Mouse (Mus musculus) gastrocnemius, postnatal 14 days (tissue): Measurements from ENCODE around the gene Reln. TPM values are rescaled to one million over a fixed set of nuclear protein-coding genes. Genes with fewer than 3 reads are reported as not detected.

Experiments
- DNase-seq: peaks from one replicate; pipeline ENCODE4 v3.0.0; 2021; ENCODE audit warnings: mixed read lengths
- intact Hi-C: fragments of 180-260 bp; cut with DNase I; formaldehyde crosslinking; loops from one replicate; pipeline ENCODE4 v1.15.1; 2025; ENCODE audit warnings: low total_unique reads
- total RNA-seq, 2 experiments: library from RNA; stranded (reverse); gene quantifications; 2 replicates each; pipeline ENCODE4 v1.2.3; 2021

Gene Reln
- total RNA-seq, 2 experiments from 2014 or later, result 2.0 to 5.1 TPM

DNA sequence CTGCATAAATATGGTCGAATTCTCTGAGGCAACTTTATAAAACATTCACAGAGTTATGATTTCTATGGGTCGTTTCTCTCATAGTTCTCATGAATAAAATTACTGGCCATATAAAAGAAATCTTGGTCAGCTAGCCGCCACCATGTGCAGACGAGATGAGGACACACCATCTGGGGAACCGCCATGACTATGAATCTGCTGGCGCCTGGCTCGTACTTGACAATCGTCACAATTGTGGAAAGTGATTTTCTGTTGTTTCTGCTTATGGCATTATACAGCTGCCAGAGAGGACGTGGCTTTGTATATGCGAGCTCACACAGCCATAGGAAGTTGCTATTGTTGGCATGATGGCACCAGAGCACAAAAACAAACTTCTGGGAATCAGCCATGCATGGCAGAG, 31.5 kb downstream of the Reln start:
- DNase-seq, result no peak
- intact Hi-C loops, result no loop called here

DNA sequence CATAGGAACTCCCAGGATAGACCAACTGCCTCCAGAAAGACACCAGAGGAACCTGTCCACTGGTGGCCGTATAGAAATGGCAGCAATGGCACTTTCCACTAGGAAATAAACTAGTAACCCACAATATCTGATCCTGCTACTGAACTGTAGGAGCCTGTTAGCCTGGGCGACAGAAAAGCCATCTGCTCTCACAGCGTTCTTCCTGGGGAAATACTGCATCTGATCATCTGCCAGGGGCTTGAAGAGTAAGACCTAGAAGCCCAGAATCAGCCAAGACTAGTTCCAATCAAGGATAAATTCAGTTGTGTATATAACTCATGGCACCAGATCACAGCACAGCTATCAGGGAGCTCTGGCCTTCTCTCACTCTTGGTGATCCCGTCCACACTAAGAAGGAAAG, 33.5 kb downstream of the Reln start:
- DNase-seq, result no peak
- intact Hi-C loops, result no loop called here

DNA sequence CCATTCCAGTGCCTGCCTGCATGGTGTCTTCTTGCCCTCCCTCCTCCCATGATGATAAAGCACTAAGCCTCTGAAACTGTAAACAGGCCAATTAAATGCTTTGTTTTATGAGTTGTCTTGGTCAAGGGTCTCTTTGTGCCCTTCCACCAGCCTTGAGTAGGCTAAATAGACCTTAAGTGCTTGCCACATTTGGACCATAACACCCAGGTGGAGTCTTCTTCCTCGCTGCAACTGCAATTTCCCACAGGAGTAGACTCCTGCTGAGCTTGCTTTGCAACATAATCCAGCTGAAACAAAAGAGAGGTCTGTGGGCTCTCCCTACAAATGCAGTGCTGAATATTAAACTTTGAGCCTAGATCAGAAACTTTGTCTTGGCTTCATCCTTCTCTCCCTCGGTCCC, 35.5 kb downstream of the Reln start:
- no peak for DNase-seq
- intact Hi-C loops, result no loop called here

DNA sequence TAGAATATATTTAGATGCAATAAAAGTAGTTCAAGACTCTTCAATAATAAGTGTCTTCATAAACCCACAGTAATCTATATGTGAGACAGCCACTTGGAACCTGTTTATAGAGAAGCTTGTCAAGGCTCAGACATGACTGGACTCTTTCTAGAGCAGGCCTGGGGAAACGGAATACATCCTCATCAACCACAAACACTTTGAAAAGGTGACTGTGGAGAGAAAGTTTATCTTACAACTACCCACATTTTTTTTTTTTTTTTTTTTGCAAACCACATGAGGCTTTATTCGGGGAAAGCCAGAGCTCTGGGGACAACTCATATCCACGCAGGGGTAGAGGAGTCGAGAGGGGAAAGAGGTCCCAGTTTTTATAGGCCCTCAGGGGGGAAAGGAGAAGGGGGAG, 36.6 kb downstream of the Reln start:
- intact Hi-C loops, result no loop called here
- no peak for DNase-seq

DNA sequence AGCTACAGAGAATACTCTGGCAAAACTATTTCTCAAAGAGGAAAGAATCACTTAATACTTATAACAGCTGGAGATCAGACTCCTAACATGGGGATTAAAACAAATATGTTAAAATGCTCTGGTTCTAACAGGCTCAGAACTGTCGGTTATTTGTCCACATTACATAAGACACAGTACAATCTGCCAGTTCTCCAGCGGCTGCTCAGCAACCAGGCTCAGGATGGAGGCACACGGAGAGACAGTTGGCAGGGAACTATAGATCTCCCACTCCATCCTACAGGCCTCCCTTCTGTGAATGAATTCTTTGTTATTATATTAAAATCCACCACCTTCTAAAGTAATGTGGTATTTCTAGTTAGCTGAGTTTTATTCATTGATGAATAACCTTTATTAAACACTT, 37.4 kb downstream of the Reln start:
- intact Hi-C loops, result no loop called here
- DNase-seq, result no peak

DNA sequence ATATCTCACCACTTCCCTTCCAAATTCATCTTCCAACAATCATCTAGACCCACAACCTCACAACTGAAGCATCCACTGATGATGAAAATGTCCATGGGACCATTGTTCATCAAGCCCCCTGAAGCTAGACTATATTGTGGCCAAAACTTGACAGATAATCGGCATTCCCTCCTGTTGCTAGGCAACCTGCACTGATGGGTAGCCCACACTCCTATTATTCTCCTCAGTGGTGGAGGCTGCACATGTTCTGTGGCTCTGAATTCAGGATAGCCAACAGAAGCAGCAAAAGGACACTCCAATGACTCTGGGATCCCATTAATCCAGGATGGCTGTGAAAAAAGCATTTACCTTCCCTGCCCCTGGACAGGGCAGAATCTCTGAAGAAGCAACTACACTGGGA, 40.8 kb downstream of the Reln start:
- intact Hi-C loops, result no loop called here
- no peak for DNase-seq

DNA sequence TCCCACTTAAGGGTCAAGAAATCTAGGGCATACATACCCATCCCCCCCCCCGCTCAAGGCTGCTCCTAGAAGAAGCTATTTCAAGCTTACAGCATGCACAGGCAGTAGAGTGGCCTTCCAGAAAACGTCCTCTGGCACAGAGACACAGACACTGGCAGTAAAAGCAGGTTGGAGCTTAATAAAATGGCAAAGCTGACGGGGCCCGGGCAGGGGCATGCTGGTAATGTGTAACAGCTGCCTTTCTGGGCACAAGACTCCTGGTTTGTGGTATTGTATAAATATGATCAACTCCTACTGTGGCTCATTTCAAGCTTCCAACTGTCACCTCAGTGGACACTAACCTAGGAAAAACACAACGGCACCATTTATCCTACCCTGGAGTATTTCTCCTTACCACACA, 42.2 kb downstream of the Reln start:
- intact Hi-C loops, result no loop called here
- peak; percentile 46 for DNase-seq

DNA sequence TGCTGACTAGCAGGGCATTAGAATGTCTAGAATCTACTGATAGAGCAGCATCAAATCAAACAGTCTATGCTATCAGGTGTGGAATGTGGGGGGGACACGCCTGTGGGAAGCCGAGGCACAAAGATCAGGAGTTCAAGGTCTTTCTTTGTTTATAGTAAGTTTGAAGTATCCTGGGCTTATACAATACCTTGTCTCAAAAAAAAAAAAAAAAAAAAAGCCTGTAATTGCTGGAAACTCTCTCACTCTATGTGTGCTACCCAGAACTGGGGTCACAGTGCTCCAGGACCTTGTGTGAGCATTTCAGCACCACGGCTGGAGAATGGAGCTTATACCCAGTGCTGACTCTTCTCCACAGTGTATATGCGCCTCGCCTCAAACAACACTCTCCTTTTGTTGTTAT, 43.7 kb downstream of the Reln start:
- intact Hi-C loops, result no loop called here
- no peak for DNase-seq

DNA sequence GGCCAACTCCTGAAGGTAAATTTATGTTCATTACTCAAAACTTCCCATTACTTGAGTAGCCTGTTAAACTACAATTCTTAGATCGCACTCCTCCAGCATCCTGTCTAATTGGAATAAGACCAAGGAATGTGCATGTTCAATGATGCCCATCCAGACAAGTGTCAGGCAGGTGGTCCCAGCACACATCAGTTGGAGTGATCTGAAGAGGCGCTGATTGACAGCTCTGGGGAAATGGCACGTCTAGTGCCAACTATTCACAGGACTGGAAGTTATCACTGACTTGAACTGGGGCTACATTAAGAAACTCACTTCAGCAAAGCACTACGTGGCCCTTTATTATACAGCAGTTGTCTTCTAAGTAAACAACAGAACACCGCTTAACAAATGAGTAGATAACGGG, 44.5 kb downstream of the Reln start:
- intact Hi-C loops, result no loop called here
- no peak for DNase-seq

DNA sequence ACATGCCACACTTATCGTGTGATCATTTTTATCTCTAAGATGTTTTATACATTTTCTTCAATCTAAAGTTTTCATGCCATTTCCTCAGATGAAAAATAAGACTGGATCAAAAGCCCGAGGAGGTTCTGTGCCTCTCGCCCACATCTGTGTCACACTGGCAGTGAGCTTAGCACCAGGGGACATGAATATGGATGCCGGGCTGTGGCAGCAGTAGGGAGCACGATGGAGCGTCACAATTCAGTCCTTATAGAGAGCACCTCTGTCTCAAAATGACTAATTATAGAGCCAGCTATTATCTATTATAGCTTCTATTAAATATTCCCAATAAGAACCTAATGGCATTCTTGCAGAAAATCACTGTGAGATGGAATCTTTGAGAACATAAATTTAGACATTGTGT, 49.3 kb downstream of the Reln start:
- DNase-seq, result no peak
- intact Hi-C loops, result no loop called here

DNA sequence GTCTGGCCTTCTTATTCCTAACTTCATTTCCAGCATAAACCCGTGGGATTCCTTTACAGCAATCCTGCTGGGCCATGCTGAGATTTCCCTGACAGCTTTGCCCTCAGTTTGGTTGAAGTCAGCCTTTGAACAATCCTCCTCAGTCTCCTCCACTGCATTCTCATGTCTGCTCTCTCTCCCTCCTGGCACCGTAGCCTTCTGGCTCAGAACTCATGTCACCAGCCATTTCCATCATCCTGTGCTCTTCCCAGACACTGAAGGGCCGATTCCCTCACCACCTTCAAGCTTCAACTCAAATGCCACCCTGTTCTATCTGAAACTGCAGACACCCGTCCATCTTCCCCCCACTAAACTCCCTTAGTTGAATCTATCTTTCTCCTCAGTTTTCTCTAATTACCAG, 53.1 kb downstream of the Reln start:
- no peak for DNase-seq

DNA sequence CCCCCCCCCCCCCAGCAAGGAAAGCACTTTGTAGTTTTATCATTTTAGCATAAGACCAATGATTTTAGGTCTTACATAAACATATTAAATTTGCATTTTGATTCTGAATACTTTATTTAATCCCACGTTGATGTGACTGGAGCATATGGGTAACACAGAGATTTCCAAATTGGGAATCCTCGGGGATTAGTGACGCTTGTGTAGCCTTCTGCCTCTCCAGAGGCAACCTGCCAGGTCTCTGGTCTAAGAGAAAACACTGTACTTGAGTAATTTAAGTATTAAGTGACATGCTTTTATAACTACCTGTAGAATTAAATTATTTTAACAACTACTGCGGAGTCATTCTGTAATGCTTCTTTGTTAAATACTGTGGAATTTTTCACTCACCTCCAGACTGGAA, 59.1 kb downstream of the Reln start:
- intact Hi-C loops, result loop anchor here (5.0 kb wide), 1 partner anchor 268 kb away; no protein-coding TSS in a partner anchor

More for the DNA sequence above, 53.1 kb downstream of the Reln start:
- intact Hi-C loops, result no loop called here

DNA sequence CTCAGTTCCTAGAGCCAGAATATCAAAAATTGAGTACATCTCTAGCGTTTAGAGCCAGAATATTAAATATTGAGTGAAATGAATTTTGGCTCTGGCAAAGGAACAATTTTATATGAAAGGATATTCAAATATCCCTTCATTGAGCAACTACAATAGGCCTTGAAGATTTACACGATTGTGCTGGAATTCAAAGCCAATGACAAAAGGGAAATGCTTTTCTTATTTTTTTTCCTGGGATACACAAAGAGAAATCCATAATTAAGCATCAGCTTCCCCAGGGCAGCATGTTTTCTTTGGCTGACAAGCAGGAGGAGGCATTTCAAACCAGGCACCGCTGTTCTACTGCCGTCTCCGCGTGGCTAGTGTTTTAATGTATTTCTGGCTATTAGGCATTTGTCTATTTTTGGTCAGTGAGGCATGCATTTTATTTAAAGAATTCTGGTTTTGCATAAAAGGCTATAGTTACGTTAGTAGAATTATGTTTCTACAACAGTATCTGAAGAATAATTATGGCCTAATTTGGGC, 62.3 kb downstream of the Reln start:
- no peak for DNase-seq
- intact Hi-C loops, result no loop called here

More for the DNA sequence above, 59.1 kb downstream of the Reln start:
- no peak for DNase-seq

DNA sequence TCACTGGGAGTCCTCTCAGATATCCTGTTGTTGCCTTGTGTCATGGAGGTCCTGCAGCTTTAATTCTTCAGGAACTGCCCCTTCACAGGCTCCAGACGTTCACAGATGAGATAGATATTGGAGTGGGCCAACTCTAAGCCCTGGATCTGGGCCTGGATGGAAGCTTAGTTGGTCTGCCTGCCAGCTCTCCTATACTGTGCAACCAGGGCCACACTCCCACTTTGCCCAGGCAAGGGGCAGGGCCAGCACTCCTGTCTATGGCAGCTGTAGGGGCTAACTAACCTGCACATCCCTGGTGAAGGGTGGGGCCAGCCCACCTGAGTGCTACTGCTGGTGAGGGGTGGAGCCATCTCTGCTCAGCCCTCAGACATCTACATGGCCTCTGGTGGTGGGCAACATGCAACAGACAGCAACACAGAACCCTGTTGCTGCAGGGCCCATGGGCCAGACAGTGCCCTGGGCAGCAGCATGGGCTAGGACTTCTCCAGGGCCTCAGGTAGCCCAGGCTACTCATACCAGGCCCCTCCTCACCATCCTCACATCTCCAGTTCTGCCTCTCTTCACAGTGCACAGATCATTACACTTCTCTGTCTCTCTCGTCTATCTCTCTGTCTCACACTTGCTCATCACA, 63.9 kb downstream of the Reln start:
- no peak for DNase-seq
- intact Hi-C loops, result no loop called here

DNA sequence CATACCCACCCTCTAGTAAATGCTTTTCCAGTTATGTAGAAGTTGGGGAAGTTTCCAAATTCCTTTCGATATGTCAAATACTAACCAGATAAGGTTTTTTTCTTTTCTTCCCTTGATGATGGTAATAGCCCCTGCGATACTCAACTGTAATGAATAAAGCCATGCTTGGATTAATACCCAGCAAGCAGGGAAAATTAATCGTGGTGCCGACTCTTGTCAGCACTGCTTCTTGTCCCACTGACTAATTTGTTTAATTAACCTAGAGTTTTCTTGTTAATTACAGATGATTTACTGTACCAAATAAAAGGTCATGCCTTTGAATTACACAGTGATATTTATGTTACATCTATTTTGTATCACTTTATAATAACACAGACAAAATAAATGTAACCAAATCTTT, 65.3 kb downstream of the Reln start:
- DNase-seq, result no peak
- intact Hi-C loops, result no loop called here

DNA sequence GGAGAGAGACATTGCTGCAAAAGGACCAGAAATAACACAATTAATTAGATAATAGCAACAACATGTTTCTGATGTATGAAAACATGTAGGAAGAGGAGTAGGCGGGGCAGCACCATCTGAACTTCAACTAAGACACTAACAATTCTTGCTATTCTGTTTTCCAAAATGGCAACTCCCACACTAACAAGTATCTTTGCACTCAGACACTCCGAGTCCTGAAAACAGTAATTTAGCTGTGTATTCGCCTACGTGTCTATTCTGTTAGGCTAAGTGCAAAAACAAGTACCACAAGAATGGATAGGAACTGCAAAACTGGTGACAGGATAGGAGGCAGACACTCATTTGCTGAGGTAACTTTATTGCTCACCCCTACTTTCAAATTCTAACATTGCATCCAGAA, 70.4 kb downstream of the Reln start:
- DNase-seq, result no peak
- intact Hi-C loops, result no loop called here

DNA sequence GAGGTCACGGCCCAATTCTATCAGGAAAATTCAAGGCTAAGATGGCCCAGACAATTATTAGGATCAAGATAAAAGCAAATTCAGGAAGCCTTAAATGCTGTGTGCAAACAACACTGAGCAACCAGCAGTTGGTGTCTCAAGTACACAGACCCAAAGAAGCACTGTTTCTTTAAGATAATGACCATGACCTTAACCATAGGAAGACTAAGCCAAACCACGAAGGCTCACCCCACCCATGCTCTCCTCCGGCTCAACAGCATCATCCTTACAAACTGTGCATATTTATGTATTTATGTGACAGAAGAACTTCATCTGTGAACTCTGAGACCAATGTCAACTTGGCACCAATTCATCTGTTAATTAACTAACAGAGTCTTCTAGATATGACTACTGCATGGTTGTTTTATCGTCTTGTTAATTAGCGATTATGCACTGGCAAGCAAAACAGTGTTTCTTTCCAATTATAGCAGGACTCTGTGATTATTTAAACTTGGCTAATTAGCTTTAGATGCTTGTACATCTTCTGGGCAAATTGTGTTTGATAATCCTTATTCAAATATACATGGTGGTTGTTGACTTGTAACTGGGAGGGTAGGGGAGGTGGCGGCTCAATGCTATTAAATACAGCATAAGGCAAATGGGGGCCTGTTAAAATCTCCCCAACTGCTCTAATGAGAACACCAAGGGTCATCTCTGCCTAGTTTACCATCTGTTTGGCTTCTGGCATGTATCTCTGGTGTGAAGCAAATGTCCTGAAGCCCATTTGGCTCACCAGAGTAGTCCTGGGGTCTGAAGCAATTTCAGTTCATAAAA, 77.8 kb downstream of the Reln start:
- intact Hi-C loops, result no loop called here
- no peak for DNase-seq

DNA sequence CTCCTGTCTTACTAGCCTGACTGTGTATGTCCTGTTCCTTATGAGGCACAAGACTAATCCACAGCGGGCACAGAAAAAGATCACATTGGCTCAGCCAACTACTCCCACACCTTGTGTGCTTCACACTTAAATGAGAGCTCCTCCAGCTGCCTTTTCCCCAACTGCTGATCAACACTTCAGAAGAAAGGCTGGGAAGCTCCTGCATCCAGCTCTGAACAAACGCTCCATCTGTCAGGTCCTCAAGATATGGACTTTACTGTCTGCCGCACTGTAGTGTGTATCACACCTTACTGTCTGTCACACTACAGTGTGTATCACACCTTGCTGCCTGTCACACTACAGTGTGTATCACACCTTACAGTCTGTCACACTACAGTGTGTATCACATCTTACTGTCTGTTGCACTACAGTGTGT, 82.1 kb downstream of the Reln start:
- intact Hi-C loops, result no loop called here
- no peak for DNase-seq

DNA sequence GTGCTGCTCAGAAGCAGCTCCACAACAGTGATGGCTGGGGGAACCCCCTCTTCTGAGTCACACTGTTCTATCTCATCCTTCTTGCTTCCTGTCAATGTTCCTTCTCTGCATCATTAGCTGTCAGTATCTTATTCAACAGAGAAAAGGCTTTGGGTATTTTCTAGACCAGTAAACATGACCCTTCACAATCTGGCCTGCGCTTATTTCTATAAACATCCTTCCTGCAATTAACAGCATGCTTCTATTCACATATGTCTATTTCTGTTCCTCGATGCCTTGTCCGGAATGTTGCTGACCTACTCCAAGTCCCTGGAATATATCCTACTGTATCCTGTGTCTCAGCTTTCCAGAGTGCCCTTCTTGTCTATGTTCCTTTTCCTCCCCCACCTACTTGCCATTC, 89.2 kb downstream of the Reln start:
- no peak for DNase-seq

DNA sequence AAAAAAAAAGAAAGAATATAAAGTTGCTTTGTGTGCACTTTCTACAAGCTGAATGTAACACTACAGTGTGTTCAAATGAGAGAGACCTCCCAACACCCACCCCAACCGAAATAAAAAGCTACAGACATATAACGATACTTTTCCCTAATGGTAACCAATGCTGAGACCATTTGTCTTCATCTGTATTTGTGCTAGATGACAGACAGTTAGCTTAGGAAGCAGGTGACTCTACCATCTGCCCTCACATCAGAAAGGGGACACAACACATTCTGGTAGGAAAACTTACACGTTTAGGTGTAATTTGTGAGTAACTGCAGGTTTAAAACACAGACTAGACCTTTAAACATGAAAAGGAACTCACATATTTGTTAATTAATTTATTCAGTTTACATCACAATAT, 90.6 kb downstream of the Reln start:
- intact Hi-C loops, result no loop called here
- no peak for DNase-seq

More for the DNA sequence above, 89.2 kb downstream of the Reln start:
- intact Hi-C loops, result no loop called here

DNA sequence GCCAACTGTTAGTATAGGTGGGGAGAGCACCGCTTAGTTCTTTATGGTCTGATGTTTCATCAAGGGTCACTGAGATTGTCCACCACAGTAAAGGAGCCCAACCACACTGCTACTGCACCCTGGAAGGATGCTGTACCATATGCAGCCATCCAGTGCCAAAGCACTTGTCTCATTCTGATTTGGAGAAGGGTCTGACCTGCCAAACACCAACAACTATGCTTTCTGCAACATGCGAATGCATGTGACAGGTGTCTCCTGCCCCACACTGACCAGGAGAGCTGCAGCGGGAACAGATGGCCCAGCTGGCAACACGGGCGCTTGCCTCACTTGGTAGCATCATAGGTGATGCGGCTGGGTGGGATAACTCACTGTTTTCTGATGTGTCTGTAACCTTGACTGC, 91.2 kb downstream of the Reln start:
- intact Hi-C loops, result no loop called here
- DNase-seq, result no peak
